Comparison of ENCODE assay signal across 1 mouse cellular context in the genomic region with DNA sequence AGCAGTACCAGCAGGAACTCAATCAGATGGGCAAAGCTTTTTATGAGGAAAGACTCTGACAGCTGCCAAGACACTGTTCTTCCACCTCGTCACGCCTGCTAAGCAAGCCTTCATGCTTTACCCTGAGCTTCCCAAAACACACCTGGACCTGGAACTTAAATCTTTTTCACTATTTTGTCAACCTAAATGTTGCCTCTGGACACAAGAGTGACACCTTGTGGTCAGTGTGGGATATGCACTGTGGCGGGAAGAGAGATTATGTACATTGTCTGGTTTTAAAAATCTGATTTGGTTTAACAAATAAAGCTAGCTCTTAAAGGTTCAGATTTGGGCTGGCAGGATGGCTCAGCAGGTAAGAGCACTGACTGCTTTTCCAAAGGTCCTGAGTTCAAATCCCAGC.
TF ChIP-seq lines count a peak whose summit lies in the region.

No protein-coding gene starts in this region.

TF ChIP-seq in CH12.LX, 34 proteins besides CTCF, POLR2A, EP300 and RAD21 (continued from another document):
- TF ChIP-seq IRF4 (IDR thresholded peaks at IDR 0.05; ENCODE audit: low read depth, low read length), result no peak
